Mouse (Mus musculus) brown adipose tissue, adult 24 weeks (tissue): Measurements from ENCODE around the gene Ring1. TPM values are rescaled to one million over a fixed set of nuclear protein-coding genes. Genes with fewer than 3 reads are reported as not detected.
A peak's percentile ranks its signal among the peaks of the same experiment; 100 is the strongest.
"Not testable (repeated sequence)": the region's sequence is repeated elsewhere in the genome, so short reads cannot be mapped to it uniquely, and the experiment has no call there.

Experiments
- H3K27ac ChIP-seq: fragments of 200-500 bp; replicated peaks from 2 replicates; pipeline ENCODE4 v1.5.1; 2012; ENCODE audit warnings: low read depth, mild to moderate bottlenecking, low read length
- H3K4me1 ChIP-seq: fragments of 200-500 bp; 2 replicates; pipeline ENCODE4 v1.6.1; 2012; ENCODE audit warnings: low read length, mixed read lengths; ENCODE audit not compliant: control insufficient read depth, insufficient read depth, insufficient read length
- H3K4me3 ChIP-seq: fragments of 200-500 bp; 2 replicates; pipeline ENCODE4 v1.5.1; 2012; ENCODE audit warnings: low read depth, mild to moderate bottlenecking, low read length, moderate library complexity; ENCODE audit not compliant: insufficient read depth
- polyA plus RNA-seq: library from polyadenylated mRNA; stranded (reverse); fragments of >200 nt; gene quantifications from 2 replicates; pipeline ENCODE4 v1.2.4, GENCODE M21; 2012; ENCODE audit not compliant: missing spikeins, insufficient read depth, insufficient read length

Gene Ring1
- polyA plus RNA-seq, 1 experiment, result 10.3 TPM

DNA sequence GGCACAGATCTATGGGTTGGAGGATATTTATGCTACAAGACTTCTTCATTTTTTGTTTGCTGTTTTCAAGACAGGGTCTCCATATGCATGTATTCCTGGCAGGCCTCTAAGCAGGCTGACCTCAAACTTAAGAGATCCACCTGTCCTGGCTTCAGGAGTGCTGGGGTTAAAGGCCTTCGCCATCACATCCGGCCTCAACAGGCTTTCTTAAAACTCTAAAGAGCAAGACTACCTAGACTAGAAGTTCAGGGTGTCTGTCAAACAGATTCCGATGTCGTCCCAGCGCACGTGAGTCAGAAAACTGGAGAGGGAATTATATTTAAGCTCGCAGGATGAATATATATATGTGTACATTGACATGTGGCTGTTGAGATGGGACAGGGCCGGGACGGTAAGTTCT is 802 bp downstream of the Ring1 start:
- Histone ChIP-seq H3K4me1 (peaks cover 6% of the 10 kb centered on the region; the same call in 1 of the 2 replicates), H3K27ac (no peak overlapping the region), H3K4me3 (peak overlapping the region; percentile 92)

GRCm38 (mm10) chr17:34022987-34023386 is 1.5 kb downstream of the Ring1 start:
- H3K4me3 ChIP-seq, result no peak overlapping the region
- H3K4me1 ChIP-seq, result peaks cover 6% of the 10 kb centered on the region; the same call in 1 of the 2 replicates
- H3K27ac ChIP-seq, result no peak overlapping the region

GRCm38 (mm10) chr17:34022414-34022783 is 2.1 kb downstream of the Ring1 start:
- Histone ChIP-seq H3K27ac (no peak overlapping the region), H3K4me3 (no peak overlapping the region), H3K4me1 (peaks cover 6% of the 10 kb centered on the region; the same call in 1 of the 2 replicates)

GRCm38 (mm10) chr17:34021539-34022413 is 2.7 kb downstream of the Ring1 start:
- H3K4me1 ChIP-seq, result peaks cover under 1% of the 10 kb centered on the region; the same call in 1 of the 2 replicates
- no peak overlapping the region for H3K4me3 ChIP-seq
- H3K27ac ChIP-seq, result no peak overlapping the region

GRCm38 (mm10) chr17:34013436-34013835 is 11.0 kb downstream of the Ring1 start:
- Histone ChIP-seq H3K4me1 (no peaks in the 10 kb centered on the region), H3K27ac (no peak overlapping the region), H3K4me3 (no peak overlapping the region)

- Histone ChIP-seq H3K27ac (no peak overlapping the region), H3K4me1 (no peaks in the 10 kb centered on the region), H3K4me3 (no peak overlapping the region)
Observed at GRCm38 (mm10) chr17:34010156-34010555, 14.3 kb downstream of the Ring1 start.

GRCm38 (mm10) chr17:34006570-34006969 is 17.9 kb downstream of the Ring1 start:
- Histone ChIP-seq H3K27ac (no peak overlapping the region), H3K4me1 (no peaks in the 10 kb centered on the region), H3K4me3 (no peak overlapping the region)

DNA sequence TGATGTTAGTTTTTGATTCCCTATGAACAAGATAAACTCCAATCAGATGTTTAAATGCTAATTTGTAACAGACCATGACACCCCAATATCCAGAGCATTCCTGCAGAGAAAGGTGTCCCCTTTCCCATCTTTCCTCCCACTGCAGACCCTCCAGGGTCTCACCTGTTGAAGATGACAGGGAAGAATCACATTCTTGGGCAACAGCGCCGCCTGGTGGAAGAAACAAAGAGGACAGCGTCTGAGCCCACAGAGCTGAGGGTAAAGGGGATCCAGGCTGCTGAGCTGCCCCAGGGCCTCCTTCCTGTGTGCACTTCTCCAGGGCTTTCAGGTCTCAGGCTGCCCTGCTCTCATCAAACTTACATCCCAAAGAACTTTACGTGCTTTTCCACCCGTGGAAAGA is 21.1 kb downstream of the Ring1 start:
- Histone ChIP-seq H3K4me1 (no peaks in the 10 kb centered on the region), H3K27ac (no peak overlapping the region), H3K4me3 (no peak overlapping the region)

- Histone ChIP-seq H3K27ac (peak overlapping the region; percentile 83), H3K4me3 (peak overlapping the region; percentile 59)
- not testable (repeated sequence) for H3K4me1 ChIP-seq
Observed at GRCm38 (mm10) chr17:34000796-34001195, 23.7 kb downstream of the Ring1 start.

DNA sequence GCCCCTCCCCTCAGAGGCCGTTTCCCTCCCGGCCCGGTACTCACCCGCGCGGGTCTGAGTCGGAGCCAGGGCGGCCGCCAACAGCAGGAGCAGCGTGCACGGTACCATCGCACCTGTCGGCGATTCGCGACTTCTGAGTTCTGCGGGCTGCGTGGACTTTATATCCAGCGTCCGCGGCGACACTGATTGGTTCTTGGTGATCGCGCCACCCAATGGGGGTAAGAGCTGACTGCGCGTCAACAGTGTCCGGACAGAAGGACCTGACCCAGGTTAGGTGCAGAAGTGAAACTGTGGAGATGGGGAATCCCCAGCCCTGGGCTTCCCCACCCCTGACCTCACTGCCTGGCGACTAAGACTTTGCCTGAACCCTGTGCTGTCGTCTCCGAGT is 24.3 kb downstream of the Ring1 start, which contains the start of gene H2-K1:
Gene H2-K1 (minus strand): TSS at position 198 of the 388 bp plus-strand sequence.
- H3K27ac ChIP-seq, result peak within 1 kb of the TSS; percentile 83

DNA sequence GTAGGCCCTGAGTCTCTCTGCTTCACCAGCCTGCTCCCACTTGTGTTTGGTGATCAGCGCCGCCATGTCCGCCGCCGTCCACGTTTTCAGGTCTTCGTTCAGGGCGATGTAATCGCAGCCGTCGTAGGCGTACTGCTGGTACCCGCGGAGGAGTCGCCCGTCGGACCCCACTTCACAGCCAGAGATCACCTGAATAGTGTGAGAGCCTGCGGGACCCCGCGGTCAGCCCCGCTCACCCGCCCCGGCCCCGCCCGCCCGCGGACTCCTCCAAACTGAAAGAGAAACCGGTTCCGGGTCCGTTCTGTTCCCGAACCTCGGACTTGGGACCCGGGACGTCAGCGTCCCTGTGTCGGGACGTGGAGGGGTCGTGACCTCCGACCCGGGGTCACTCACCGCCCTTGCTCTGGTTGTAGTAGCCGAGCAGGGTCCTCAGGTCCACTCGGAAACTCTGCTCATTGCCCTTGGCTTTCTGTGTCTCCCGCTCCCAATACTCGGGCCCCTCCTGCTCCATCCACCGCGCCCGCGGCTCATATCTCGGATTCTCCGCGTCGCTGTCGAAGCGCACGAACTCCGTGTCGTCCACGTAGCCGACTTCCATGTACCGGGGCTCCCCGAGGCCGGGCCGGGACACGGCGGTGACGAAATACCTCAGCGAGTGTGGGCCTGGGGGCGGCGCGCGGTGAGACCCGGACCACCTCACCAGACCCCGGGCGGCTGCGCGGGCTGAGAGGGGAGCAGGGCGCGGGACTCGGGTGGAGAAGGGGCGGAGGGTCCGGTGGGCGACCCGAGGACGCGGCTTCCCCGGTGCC is 24.9 kb downstream of the Ring1 start:
- Histone ChIP-seq H3K4me3 (peak overlapping the region; percentile 74), H3K4me1 (no peaks in the 10 kb centered on the region), H3K27ac (peak overlapping the region; percentile 60)

More for the DNA sequence above, 24.3 kb downstream of the Ring1 start, which contains the start of gene H2-K1:
- peak within 1 kb of the TSS; percentile 74 for H3K4me3 ChIP-seq
- H3K4me1 ChIP-seq, result no peaks in the 10 kb centered on the region

- not testable (repeated sequence) for H3K4me1 ChIP-seq, H3K27ac ChIP-seq
- H3K4me3 ChIP-seq, result peak overlapping the region; percentile 74
Observed at GRCm38 (mm10) chr17:33998697-33999096, 25.8 kb downstream of the Ring1 start.

DNA sequence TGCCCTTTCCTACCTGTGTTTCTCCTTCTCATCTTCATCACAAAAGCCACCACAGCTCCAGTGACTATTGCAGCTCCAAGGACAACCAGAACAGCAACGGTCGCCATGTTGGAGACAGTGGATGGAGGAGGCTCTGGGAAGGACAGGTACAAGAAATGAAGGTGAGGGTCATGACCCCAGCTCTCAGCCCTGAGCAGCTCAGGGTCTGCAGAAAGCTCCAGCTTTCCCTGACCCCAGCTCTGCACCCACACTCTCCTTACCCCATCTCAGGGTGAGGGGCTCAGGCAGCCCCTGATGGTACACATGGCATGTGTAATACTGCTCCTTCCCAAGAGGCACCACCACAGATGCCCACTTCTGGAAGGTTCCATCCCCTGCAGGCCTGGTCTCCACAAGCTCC is 27.5 kb downstream of the Ring1 start:
- not testable (repeated sequence) for H3K4me1 ChIP-seq, H3K4me3 ChIP-seq, H3K27ac ChIP-seq

DNA sequence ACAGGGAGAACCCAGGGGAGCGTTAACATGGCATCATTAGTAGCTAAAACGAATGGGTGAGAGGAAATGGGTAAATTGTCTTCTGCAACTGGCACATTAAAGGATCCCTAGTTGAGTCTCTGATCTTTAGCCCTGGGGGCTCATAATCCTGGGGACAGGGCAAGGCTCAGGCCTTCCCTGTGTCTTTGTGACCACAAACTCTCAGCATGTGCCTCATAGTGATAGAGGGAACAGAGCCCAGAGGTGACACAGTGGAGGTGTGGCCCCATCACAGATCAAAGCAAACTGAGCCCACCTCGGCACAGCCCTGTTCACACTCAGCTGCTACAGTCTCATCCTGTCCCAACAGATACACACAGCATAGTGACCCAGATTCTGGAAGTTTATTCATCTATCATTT is 28.8 kb downstream of the Ring1 start:
- H3K4me3 ChIP-seq, result no peak overlapping the region
- H3K27ac ChIP-seq, result no peak overlapping the region
- H3K4me1 ChIP-seq, result no peaks in the 10 kb centered on the region

GRCm38 (mm10) chr17:33994959-33995358 is 29.5 kb downstream of the Ring1 start:
- no peak overlapping the region for H3K27ac ChIP-seq
- no peaks in the 10 kb centered on the region for H3K4me1 ChIP-seq
- H3K4me3 ChIP-seq, result no peak overlapping the region
